Comparison of ENCODE assay signal across 33 mouse cellular contexts in the genomic region with DNA sequence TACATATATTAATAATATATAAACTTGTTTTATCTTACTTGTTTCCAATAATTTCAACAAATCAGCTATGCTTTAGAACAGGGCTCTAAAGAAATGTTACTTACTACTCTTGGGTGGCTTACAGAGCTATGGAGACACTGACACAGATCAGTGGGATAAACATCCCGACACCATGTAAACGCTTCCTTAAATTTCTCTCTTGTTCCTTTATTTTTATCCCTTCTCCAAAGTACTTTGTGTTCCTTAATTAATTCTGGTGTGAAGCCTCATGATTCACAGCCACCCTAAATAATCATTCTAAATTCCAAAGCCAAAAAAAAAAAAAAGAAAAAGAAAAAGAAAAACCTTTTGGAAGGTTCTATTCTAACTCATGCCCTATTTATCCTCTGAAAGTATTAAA.
"Had no signal": no experiment of that assay in that cellular context is flagged by ENCODE, and none has a peak within 500 bp of the region (broad histone marks: within the 10 kb centered on the region; RNA-seq: fewer than 3 reads in every experiment).

No protein-coding gene starts in this region.

- ATAC-seq: hindbrain, embryonic 16.5 days; hindbrain, postnatal 0 days; inflammation-experienced regulatory T-cells, adult 6 months; intestine, embryonic 15.5 days; intestine, embryonic 16.5 days; intestine, postnatal 0 days had no signal

- H3K27ac ChIP-seq: heart, embryonic 13.5 days; heart, embryonic 15.5 days; hindbrain, embryonic 10.5 days; hindbrain, embryonic 12.5 days; hindbrain, embryonic 13.5 days; hindbrain, embryonic 14.5 days; hindbrain, embryonic 15.5 days; hindbrain, postnatal 0 days; intestine, embryonic 15.5 days; kidney, embryonic 15.5 days; kidney, postnatal 0 days; layer of hippocampus, adult 2 months had no signal

- H3K4me3 ChIP-seq: heart, embryonic 12.5 days; heart, embryonic 13.5 days; heart, embryonic 15.5 days; hindbrain, embryonic 10.5 days; hindbrain, embryonic 12.5 days; hindbrain, embryonic 13.5 days; hindbrain, embryonic 15.5 days; intestine, embryonic 15.5 days; kidney, embryonic 15.5 days; layer of hippocampus, adult 2 months had no signal

- DNase-seq: heart, postnatal 10 days; heart, postnatal 14 days; heart, postnatal 36 days; heart, postnatal 4 days; kidney, adult 11 months; kidney, adult 18-20 months; kidney, adult 2 months; kidney, adult 8-10 months; kidney, adult 9 months; kidney, postnatal 10 days; kidney, postnatal 14 days; kidney, postnatal 25 days; kidney, postnatal 36 days; kidney, postnatal 4 days; layer of hippocampus, adult 9-11 months; layer of hippocampus, postnatal 36 days had no signal
